Mouse (Mus musculus): Measurements from ENCODE around the gene Gm13287. TPM values are rescaled to one million over a fixed set of nuclear protein-coding genes. Genes with fewer than 3 reads are reported as not detected.
A peak's percentile ranks its signal among the peaks of the same experiment; 100 is the strongest.
"Not testable (repeated sequence)": the region's sequence is repeated elsewhere in the genome, so short reads cannot be mapped to it uniquely, and the experiment has no call there.

Gm13287 gene
- polyA plus RNA-seq, 3 experiments from 2014 or later: not detected

DNA sequence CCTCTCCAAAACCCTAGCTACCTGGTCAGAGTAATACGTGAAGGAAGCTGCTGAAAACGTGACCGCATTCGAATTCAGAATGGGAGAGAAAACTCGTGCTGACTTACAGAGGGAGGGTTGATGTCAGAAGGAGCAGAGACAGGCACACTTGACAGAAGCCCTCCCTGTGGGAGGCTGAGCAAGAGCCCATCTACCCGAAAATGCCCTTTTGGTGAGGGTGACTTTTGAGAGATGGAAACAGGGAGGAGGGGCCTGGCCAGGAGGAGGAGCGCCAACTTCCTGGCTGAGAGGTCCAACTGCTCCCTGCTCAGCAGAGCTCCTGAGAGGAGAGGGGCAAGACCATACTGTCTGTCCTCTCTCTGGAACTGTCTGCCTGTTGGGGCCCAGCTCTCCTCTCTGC lies 3.7 kb upstream of the Gm13287 start, which contains the start of gene Gm13285:
Gene Gm13285, plus strand, starts transcription at position 301 of the 400 bp plus-strand sequence.
- ATAC-seq: not testable (repeated sequence)

DNA sequence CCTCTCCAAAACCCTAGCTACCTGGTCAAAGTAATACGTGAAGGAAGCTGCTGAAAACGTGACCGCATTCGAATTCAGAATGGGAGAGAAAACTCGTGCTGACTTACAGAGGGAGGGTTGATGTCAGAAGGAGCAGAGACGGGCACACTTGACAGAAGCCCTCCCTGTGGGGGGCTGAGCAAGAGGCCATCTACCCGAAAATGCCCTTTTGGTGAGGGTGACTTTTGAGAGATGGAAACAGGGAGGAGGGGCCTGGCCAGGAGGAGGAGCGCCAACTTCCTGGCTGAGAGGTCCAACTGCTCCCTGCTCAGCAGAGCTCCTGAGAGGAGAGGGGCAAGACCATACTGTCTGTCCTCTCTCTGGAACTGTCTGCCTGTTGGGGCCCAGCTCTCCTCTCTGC lies 2.2 kb downstream of the Gm13287 start, which contains the start of gene Gm13288:
Gene Gm13288, plus strand, starts transcription at position 301 of the 400 bp plus-strand sequence.
- not testable (repeated sequence) for ATAC-seq

DNA sequence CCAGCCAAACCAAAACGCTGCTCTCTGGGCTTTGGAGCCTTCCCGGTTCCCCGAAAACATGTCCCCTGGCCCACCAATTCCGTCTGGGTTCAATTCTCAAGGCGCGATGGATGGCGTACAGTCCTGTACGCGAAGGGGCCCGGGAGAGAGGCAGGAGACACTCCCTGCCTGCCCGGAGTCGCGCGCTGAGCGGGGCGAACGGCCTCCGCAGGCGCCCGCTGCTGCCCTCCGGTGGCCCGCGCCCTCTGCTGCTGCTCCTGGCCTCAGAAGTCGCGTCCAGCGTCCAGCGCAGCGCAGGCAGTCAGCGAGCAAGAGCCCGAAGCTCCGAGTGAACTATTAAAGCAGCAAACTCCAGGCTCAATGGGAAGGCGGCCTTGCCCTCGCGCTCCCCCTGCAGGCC lies 2.7 kb downstream of the Gm13287 start:
- ATAC-seq: not testable (repeated sequence)

DNA sequence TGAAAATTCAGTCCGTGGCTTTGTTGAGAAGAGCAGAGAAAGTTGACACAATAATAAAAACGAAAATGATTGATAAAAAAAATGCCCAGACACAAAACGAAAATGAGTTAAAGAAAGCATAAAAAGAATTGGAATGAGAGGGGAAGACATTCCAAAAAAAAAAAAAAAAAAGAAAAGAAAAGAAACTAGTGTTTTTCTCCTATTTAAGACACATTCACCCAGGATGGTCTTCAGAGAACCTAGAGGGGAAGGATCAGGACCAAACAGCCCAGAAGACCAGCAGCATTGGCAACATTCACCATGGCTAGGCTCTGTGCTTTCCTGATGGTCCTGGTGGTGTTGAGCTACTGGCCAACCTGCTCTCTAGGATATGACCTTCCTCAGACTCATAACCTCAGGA lies 12.9 kb downstream of the Gm13287 start, which contains the start of gene Ifna7:
Gene Ifna7, plus strand, starts transcription at position 301 of the 400 bp plus-strand sequence.
- no peak for ATAC-seq

DNA sequence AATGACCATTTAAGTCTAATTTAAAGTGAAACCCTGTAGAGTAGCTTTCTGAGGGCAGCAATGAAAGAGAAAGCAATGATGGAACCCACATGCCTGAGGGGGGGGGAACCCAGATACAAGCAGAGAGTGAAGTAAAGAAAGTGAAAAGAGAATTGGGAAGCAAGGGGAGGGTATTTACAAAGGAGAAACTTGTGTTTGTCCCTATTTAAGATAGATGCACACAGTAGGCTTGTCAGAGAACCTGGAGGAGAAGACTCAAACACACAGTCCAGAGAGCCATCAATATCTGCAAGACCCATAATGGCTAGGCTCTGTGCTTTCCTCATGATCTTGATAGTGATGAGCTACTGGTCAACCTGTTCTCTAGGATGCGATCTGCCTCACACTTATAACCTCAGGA lies 16.6 kb downstream of the Gm13287 start, which contains the start of gene Ifna11:
Gene Ifna11, plus strand, starts transcription at position 301 of the 400 bp plus-strand sequence.
- no peak for ATAC-seq

DNA sequence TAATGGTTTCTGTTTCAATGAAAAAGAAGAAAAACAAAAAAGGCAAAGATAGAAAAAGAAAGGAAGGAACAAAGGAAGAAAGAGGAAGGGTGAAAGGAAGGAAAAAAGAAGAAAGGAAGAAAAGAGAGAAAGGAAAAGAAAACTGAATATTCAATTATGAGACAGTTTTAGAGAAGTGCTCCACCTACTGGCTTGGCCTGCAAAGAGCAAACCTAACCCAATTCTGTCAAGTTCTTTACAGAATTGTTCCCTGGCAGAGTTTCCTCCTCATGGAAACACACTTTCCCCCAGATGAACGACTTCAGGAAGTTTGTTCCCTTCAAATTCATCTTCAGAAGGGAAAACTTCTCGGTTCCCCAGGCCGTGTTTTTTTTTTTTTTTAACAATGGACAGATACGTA lies 19.9 kb downstream of the Gm13287 start:
- peak; percentile 49 for ATAC-seq

DNA sequence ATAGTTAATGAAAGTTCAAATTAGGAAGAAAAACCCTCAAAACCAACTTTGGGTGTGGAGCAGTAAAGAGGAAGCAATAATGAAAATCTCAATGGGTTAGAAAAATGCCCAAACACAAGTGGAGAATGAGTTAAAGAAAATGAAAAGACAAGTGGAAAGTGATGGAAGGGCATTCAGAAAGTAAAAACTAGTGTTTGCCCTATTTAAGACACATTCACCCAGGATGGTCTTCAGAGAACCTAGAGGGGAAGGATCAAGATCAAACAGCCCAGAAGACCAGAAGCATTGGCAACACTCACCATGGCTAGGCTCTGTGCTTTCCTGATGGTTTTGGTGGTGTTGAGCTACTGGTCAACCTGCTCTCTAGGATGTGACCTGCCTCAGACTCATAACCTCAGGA lies 24.1 kb downstream of the Gm13287 start, which contains the start of gene Ifna6:
Gene Ifna6, plus strand, starts transcription at position 301 of the 400 bp plus-strand sequence.
- ATAC-seq: not testable (repeated sequence)

DNA sequence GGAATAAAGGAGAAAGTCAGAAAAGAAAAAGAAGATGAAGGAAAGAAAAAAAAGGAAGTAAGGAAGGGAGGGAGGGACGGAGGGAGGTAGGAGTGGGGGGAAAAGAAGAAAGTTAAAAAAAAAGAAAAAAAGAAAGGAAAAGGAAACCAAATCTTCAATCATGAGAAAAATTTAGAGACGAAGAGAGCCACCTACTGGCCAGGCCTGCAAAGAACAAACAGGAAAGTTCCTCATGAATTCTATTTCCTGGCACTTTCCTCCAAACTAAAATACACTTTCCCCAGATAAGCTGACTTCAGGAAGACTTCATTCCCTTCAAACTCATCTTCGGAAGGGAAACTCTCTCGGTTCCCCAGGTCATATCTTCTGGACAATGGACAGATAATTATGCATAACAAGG lies 27.5 kb downstream of the Gm13287 start:
- peak; percentile 63 for ATAC-seq

DNA sequence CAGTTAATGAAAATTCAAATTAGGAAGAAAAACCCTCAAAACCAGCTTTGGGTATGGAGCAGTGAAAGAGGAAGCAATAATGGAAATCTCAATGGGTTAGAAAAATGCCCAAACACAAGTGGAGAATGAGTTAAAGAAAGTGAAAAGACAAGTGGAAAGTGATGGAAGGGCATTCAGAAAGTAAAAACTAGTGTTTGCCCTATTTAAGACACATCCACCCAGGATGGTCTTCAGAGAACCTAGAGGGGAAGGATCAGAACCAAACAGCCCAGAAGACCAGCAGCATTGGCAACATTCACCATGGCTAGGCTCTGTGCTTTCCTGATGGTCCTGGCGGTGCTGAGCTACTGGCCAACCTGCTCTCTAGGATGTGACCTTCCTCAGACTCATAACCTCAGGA lies 32.2 kb downstream of the Gm13287 start, which contains the start of gene Ifna5:
Gene Ifna5, plus strand, starts transcription at position 301 of the 400 bp plus-strand sequence.
- not testable (repeated sequence) for ATAC-seq

DNA sequence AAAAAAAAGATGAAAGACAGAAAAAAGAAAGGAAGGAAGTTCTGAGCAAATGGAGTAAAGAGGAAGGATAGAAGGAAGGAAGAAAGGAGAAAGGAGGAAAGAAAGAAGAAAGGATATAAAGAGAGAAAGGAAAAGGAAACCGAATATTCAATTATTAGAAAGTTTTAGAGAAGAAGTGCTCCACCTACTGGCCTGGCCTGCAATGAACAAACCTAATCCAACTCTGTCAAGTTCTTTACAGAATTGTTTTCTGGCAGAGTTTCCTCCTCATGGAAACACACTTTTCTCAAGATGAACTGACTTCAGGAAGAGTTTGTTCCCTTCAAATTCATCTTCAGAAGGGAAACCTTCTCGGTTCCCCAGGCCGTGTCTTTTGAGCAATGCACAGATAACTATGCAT lies 35.8 kb downstream of the Gm13287 start:
- ATAC-seq: peak; percentile 76

DNA sequence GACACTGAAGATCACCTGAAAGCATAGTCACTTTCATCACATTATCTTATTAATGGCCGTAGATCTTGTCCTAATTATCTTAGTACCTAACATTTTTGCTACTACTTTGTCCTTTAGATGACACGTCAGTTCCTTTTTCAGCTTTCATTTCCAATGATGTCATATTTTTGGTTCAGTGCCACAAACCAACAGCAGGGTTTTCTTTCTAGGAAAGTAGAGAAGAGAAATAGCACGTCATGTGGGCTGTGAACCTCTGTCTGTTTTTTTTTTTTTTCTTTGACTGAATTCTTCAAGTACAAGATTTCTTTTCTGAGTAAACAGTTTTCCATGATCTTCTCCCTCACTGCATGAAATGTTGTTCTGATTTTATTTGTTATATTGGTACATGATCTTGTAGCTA lies 37.0 kb downstream of the Gm13287 start:
- ATAC-seq: no peak

DNA sequence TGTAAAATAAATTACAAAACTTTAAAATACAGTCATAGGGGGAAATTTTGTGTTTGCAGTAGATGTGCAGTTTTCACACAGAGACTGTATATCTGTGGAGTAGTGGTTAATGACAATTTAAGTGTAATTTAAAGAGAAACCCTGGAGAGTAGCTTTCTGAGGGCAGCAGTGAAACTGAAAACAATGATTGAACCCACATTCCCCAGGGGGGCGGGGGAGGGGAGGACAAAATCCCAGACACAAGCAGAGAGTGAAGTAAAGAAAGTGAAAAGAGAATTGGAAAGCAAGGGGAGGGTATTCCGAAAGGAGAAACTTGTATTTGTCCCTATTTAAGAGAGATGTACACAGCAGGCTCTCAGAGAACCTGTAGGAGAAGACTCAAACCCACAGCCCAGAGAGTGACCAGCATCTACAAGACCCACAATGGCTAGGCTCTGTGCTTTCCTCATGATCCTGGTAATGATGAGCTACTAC lies 38.4 kb downstream of the Gm13287 start, which contains the start of gene Ifna4:
Gene Ifna4, plus strand, starts transcription at position 424 of the 474 bp plus-strand sequence.
- no peak for ATAC-seq

DNA sequence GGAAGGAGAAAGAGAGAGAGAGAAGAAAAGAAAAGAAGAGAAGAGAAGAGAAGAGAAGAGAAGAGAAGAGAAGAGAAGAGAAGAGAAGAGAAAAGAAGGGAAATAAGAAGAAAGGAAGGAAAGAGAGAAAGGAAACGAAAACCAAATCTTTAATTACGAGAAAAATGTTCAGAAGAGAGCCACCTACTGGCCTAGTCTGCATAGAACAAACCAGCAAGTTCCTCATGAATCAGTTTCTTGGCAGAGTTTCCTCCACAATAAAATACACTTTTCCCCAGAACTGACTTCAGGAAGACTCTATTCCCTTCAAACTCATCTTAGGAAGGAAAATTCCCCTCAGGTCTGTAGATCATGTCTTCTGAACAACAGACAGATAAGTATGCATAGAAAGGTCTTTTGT lies 42.3 kb downstream of the Gm13287 start:
- peak; percentile 52 for ATAC-seq

DNA sequence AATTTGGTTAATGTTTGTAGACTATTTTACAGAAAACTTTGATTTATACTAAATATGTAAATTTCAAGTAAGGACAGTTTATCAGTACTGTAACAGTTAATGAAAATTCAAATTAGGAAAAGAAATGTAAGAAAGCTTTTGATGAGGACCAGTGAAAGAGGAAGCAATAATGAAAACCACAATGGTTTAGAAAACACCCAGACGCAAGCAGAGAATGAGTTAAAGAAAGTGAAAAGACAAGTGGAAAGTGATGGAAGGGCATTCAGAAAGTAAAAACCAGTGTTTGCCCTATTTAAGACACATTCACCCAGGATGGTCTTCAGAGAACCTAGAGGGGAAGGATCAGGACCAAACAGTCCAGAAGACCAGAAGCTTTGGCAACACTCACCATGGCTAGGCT lies 46.6 kb downstream of the Gm13287 start, which contains the start of gene Ifna1:
Gene Ifna1, plus strand, starts transcription at position 390 of the 400 bp plus-strand sequence.
- ATAC-seq: no peak

DNA sequence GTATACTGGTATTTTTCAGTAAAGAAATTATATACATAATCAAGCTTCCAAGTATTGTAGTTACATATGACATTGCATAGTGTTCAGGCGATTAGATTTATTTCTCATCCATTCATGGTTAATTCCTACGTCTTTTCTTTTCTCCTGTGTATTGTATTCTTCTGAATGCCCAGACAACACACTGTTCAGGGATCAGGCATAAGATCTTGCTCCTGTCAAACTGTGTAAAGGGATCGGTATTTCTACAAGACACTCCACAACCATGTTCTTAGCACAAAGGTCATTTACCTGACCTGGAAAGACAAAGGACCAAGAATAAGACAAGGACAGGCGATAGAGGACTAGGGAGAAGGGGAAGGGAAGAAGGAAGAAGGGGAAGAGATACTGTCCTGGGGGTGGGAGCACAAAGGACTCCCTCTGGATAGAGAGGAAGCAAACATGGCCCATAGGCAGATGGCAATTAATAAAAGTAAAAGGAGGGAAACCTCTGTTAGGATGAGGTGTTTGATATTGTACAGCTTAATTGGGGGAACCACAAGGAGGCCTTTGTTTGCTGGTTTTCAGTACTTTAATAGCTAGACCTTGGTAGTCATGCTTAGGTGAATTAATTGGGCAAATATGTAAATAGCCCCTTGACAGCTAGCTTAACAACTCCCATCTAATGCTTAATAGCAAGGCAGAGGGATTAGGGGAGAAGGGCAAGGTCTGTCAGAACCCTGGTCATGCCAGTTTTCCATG lies 48.1 kb downstream of the Gm13287 start:
- ATAC-seq: no peak

Other genes starting within 250 kb of the Gm13287 start
- gene Ifna15, start 245.0 kb upstream of the Gm13287 start, polyA plus RNA-seq (2017; shearing (Covaris generic)): not detected
- gene Ifna14, start 231.5 kb upstream of the Gm13287 start, polyA plus RNA-seq (2017; shearing (Covaris generic)): not detected
- not detected for gene Ifna9, start 210.9 kb upstream of the Gm13287 start, polyA plus RNA-seq (2017; shearing (Covaris generic))
- not detected for gene Ifna12, start 199.9 kb upstream of the Gm13287 start, polyA plus RNA-seq (2017; shearing (Covaris generic))
- gene C87499, start 168.8 kb upstream of the Gm13287 start, polyA plus RNA-seq (2017; shearing (Covaris generic)): not detected
- not detected for gene Ifna13, start 158.8 kb upstream of the Gm13287 start, polyA plus RNA-seq (2017; shearing (Covaris generic))
- not detected for gene Ifna16, start 126.3 kb upstream of the Gm13287 start, polyA plus RNA-seq (2017; shearing (Covaris generic))
- not detected for gene Ifna2, start 119.3 kb upstream of the Gm13287 start, polyA plus RNA-seq (2017; shearing (Covaris generic))
- gene Ifnab, start 111.9 kb upstream of the Gm13287 start, polyA plus RNA-seq (2017; shearing (Covaris generic)): not detected
- gene Gm26566, start 81.4 kb upstream of the Gm13287 start, polyA plus RNA-seq (2017; shearing (Covaris generic)): not detected
- 10 to 100 TPM; 34.2 to 37.3 (median 35.5) TPM for gene Klhl9, start 80.8 kb upstream of the Gm13287 start, polyA plus RNA-seq (2017; shearing (Covaris generic))
- not detected for gene Gm13271, start 48.4 kb upstream of the Gm13287 start, polyA plus RNA-seq (2017; shearing (Covaris generic))
- gene Gm13283, start 43.1 kb upstream of the Gm13287 start, polyA plus RNA-seq (2017; shearing (Covaris generic)): not detected
- not detected for gene Gm13290, start 29.4 kb upstream of the Gm13287 start, polyA plus RNA-seq (2017; shearing (Covaris generic))
- not detected for gene Gm13289, start 26.3 kb upstream of the Gm13287 start, polyA plus RNA-seq (2017; shearing (Covaris generic))
- gene Gm13272, start 23.4 kb upstream of the Gm13287 start, polyA plus RNA-seq (2017; shearing (Covaris generic)): not detected
- gene Ifnz, start 21.1 kb upstream of the Gm13287 start, polyA plus RNA-seq (2017; shearing (Covaris generic)): under 1 TPM in 1 of 3 experiments, not detected in 2; 0.58 TPM
- gene Gm13276, start 17.5 kb upstream of the Gm13287 start, polyA plus RNA-seq (2017; shearing (Covaris generic)): not detected
- not detected for gene Gm13277, start 14.6 kb upstream of the Gm13287 start, polyA plus RNA-seq (2017; shearing (Covaris generic))
- gene Gm13278, start 11.7 kb upstream of the Gm13287 start, polyA plus RNA-seq (2017; shearing (Covaris generic)): not detected
- not detected for gene Gm13275, start 8.8 kb upstream of the Gm13287 start, polyA plus RNA-seq (2017; shearing (Covaris generic))
- not detected for gene Gm13279, start 5.9 kb upstream of the Gm13287 start, polyA plus RNA-seq (2017; shearing (Covaris generic))
- 1 to 10 TPM in 1 of 3 experiments, under 1 TPM in 1, not detected in 1; 0.39 to 1.6 TPM for gene Gm13285, start 3.6 kb upstream of the Gm13287 start, polyA plus RNA-seq (2017; shearing (Covaris generic))
- gene Gm13288, start 2.3 kb downstream of the Gm13287 start, polyA plus RNA-seq (2017; shearing (Covaris generic)): not detected
- not detected for gene Ifna7, start 13.0 kb downstream of the Gm13287 start, polyA plus RNA-seq (2017; shearing (Covaris generic))
- not detected for gene Ifna11, start 16.7 kb downstream of the Gm13287 start, polyA plus RNA-seq (2017; shearing (Covaris generic))
- gene Ifna6, start 24.2 kb downstream of the Gm13287 start, polyA plus RNA-seq (2017; shearing (Covaris generic)): not detected
- gene Ifna5, start 32.3 kb downstream of the Gm13287 start, polyA plus RNA-seq (2017; shearing (Covaris generic)): not detected
- under 1 TPM in 1 of 3 experiments, not detected in 2; 0.63 TPM for gene Ifna4, start 38.6 kb downstream of the Gm13287 start, polyA plus RNA-seq (2017; shearing (Covaris generic))
- gene Ifna1, start 46.8 kb downstream of the Gm13287 start, polyA plus RNA-seq (2017; shearing (Covaris generic)): not detected
- not detected for gene Ifne, start 76.9 kb downstream of the Gm13287 start, polyA plus RNA-seq (2017; shearing (Covaris generic))